Mouse (Mus musculus): Measurements from ENCODE around the gene Ccl7. TPM values are rescaled to one million over a fixed set of nuclear protein-coding genes. Genes with fewer than 3 reads are reported as not detected.

Gene Ccl7
- polyA plus RNA-seq (2012; ENCODE audit: insufficient read depth, insufficient read length, missing spikeins) = 1.9 and 2.0 TPM in 2 replicates

DNA sequence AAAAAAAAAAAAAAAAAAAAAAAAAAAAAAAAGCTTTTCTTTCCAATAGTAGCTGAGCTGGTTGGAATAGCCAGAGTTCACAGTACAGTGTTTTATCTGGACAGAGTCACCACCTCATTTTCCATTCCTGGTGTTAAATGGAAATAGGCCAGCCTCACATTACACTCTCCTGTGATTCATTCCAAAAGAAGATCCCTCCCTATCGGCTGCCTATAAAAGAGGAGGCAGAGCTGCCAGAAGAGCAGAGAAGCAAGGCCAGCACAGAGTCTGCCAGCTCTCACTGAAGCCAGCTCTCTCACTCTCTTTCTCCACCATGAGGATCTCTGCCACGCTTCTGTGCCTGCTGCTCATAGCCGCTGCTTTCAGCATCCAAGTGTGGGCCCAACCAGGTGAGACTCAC, at the start of gene Ccl7:
Gene Ccl7 (plus strand): TSS at position 242 of the 400 bp plus-strand sequence.
- Histone ChIP-seq H3K4me3 (ENCODE audit: insufficient read depth, low read length) (no peak within 1 kb of the TSS), H3K27ac (ENCODE audit: insufficient read depth, low read depth, low read length) (peak within 1 kb of the TSS; percentile 73), H3K4me1 (ENCODE audit: control insufficient read depth, insufficient read depth, low read length) (peaks cover 54% of the 10 kb centered on the region)
- no peak for TF ChIP-seq CTCF (IDR thresholded peaks at IDR 0.05; ENCODE audit: low read depth, low read length)
- TF ChIP-seq POLR2A (IDR thresholded peaks at IDR 0.05; ENCODE audit: borderline replicate concordance, low read depth, low read length) = no peak

DNA sequence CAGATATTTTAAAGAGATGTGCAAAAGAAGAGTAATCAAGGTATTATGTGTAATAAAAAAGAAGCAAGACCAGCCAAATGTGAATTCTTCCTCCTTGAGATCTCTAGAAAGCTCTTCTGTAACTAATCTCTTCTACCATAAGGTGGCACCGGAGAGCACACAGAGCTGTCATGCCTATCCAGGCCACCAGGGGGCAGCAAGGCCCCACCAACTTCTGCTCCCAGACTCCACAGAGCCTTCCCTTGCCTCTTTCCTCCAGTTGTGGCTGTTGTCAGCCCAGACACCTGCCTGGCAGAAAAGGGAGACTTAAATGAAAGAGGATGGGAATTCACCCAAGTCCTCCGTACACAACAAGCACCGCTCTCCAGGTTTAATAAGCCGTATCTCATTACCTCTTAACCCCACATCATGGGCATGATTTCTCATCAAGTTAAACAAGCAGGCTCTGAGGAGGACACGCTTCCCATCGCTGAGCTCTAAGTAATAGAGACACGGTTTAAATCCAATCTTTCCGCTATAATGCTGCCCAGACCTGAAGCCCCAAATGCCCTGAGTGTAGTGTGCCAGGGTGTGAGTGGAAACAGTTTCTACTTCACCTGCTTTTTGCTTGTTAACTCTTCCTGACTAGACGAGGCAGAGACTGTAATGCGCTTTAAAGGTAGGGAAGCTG, 49.2 kb upstream of the Ccl7 start:
- TF ChIP-seq POLR2A (IDR thresholded peaks at IDR 0.05; ENCODE audit: borderline replicate concordance, low read depth, low read length) (no peak), CTCF (IDR thresholded peaks at IDR 0.05; ENCODE audit: low read depth, low read length) (peak; percentile 100)
- Histone ChIP-seq H3K27ac (ENCODE audit: insufficient read depth, low read depth, low read length) (no peak overlapping the region), H3K4me1 (ENCODE audit: control insufficient read depth, insufficient read depth, low read length) (peaks cover 36% of the 10 kb centered on the region), H3K4me3 (ENCODE audit: insufficient read depth, low read length) (no peak overlapping the region)

DNA sequence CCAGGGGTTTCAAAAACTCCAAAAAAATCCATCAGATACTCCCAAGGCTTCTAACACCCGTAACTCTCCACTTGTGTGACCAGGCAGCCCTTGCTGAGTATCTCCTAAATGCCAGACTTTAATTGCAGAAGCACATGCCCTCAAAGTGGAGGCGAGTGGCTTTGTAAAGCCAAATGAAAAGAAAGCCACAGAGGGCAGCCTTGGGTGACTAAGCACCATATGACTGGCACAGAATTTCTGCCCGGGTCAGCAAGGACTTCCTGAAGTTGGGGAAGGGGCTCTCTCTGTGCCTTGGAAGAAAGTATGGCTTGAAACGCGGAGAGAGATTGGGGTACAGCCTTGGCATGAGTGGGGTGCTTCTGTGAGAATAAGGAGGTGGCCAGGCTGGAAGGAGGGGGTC, 48.4 kb upstream of the Ccl7 start:
- peaks cover 43% of the 10 kb centered on the region for H3K4me1 ChIP-seq (ENCODE audit: control insufficient read depth, insufficient read depth, low read length)
- H3K27ac ChIP-seq (ENCODE audit: insufficient read depth, low read depth, low read length) = peak overlapping the region; percentile 8; the same call in 1 of the 2 replicates
- TF ChIP-seq CTCF (IDR thresholded peaks at IDR 0.05; ENCODE audit: low read depth, low read length) (no peak), POLR2A (IDR thresholded peaks at IDR 0.05; ENCODE audit: borderline replicate concordance, low read depth, low read length) (no peak)
- H3K4me3 ChIP-seq (ENCODE audit: insufficient read depth, low read length) = no peak overlapping the region

DNA sequence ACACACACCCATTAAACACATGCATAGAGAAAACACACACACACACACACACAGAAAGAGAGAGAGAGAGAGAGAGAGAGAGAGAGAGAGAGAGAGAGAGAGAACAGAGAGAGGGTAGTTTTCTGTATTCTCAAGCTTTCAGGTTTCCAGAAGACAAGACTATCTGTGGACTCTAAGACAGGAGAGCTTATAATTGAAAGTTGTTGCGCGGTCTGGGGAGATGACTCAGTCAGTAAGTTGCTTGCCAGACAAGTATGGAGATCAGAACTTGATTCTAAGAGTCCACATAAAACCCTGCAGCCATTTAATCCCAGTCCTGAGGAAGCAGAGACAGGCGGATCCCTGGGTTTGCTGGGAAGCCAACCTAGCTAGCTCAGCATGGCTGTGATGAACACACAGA, 46.9 kb upstream of the Ccl7 start:
- Histone ChIP-seq H3K4me1 (ENCODE audit: control insufficient read depth, insufficient read depth, low read length) (peaks cover 49% of the 10 kb centered on the region), H3K4me3 (ENCODE audit: insufficient read depth, low read length) (no peak overlapping the region), H3K27ac (ENCODE audit: insufficient read depth, low read depth, low read length) (no peak overlapping the region)
- TF ChIP-seq CTCF (IDR thresholded peaks at IDR 0.05; ENCODE audit: low read depth, low read length) (no peak), POLR2A (IDR thresholded peaks at IDR 0.05; ENCODE audit: borderline replicate concordance, low read depth, low read length) (no peak)

DNA sequence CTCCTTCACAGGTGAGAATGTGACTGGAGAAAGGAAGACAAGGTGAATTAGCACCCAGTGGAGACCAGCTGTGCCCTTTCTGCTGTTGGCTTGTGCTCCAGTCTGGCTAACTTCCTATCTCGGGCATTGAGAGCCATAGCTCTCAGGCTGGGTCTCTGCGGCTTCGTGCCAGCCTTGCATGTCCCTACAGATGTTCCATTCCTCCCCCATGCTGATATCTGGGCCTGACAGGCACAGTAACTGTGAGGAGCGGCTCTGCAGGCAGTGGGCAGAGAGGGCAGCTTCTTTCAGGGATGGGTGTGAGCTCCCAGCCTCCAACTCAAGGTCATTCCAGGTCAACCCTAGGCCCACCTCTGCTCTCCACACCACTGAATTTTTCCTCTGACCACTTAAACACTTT, 46.0 kb upstream of the Ccl7 start:
- no peak for TF ChIP-seq POLR2A (IDR thresholded peaks at IDR 0.05; ENCODE audit: borderline replicate concordance, low read depth, low read length)
- no peak for TF ChIP-seq CTCF (IDR thresholded peaks at IDR 0.05; ENCODE audit: low read depth, low read length)

DNA sequence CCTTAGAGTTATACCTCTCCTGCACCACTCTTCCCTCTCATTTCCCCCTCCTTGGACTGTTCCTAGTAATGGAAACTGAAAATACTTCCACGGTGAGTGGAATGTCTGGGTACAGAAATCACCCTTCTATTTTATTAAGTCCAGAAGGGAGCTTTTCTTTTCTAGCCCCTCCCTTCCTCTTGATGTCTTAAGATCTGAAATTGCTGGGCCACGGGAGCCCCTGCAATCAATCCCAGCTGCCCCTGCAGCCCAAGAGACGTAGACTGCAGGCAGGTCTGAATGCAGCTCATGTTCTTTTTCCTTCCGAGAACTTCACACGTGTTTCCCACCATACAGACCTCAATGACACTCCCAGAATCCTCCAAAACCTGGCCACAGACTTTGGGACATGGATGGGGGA, 44.9 kb upstream of the Ccl7 start:
- no peak overlapping the region for H3K27ac ChIP-seq (ENCODE audit: insufficient read depth, low read depth, low read length)
- no peak for TF ChIP-seq CTCF (IDR thresholded peaks at IDR 0.05; ENCODE audit: low read depth, low read length)
- TF ChIP-seq POLR2A (IDR thresholded peaks at IDR 0.05; ENCODE audit: borderline replicate concordance, low read depth, low read length) = no peak
- no peak overlapping the region for H3K4me3 ChIP-seq (ENCODE audit: insufficient read depth, low read length)
- peaks cover 65% of the 10 kb centered on the region for H3K4me1 ChIP-seq (ENCODE audit: control insufficient read depth, insufficient read depth, low read length)

More for the DNA sequence above, 46.0 kb upstream of the Ccl7 start:
- no peak overlapping the region for H3K27ac ChIP-seq (ENCODE audit: insufficient read depth, low read depth, low read length)
- peaks cover 58% of the 10 kb centered on the region for H3K4me1 ChIP-seq (ENCODE audit: control insufficient read depth, insufficient read depth, low read length)
- H3K4me3 ChIP-seq (ENCODE audit: insufficient read depth, low read length) = no peak overlapping the region

DNA sequence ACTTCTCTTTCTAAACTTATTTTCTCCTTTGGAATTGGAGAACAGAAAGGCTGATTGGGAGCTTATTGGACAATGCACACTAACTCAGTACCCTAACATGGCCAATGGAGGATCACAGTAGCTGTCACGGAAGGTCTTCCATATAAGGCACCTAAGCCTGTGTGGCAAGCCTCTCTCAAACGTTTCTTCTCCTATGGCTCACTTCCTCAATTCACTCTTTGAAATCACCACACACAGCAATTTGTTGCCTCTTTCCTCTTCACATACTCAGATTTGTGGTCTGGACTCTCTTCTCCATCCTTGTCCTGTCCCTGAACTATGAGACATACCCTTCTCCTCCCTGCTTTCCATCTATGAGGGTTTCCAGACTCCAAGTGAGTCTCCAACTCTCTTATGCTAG, 40.7 kb upstream of the Ccl7 start:
- Histone ChIP-seq H3K27ac (ENCODE audit: insufficient read depth, low read depth, low read length) (peak overlapping the region; percentile 92), H3K4me1 (ENCODE audit: control insufficient read depth, insufficient read depth, low read length) (peaks cover 72% of the 10 kb centered on the region), H3K4me3 (ENCODE audit: insufficient read depth, low read length) (no peak overlapping the region)
- no peak for TF ChIP-seq CTCF (IDR thresholded peaks at IDR 0.05; ENCODE audit: low read depth, low read length)

DNA sequence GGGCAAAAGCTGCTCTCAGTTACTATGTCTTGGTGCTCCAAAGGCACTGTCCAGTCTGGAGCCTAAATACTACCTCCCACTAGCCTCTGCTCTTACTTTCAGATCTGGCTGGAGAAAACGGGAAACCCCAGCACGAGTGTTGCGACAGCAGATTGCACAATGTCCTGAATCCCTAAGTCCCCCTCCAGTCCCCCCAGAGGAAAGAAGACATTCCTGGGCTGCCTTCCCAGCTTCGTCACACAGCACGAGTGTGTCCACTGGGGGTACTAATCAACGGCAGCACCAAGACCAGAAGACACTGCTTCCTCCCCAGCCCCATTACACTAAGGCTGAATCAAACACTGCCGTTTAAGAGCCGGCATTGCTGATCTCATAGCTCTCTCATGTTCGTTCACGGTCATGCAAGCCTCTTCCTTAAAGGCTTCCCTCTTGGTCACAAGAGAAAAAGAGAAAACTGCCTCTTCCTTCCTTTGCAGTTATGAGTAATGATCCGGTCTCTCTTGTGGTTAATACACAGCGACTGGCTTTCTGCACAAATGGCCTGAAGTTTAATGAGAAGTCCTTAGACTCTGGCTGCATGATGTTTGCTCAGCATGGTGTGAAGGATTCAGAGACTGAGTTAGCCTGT, 38.6 kb upstream of the Ccl7 start:
- Histone ChIP-seq H3K27ac (ENCODE audit: insufficient read depth, low read depth, low read length) (peak overlapping the region; percentile 98), H3K4me1 (ENCODE audit: control insufficient read depth, insufficient read depth, low read length) (peaks cover 73% of the 10 kb centered on the region), H3K4me3 (ENCODE audit: insufficient read depth, low read length) (peak overlapping the region; percentile 52)
- TF ChIP-seq CTCF (IDR thresholded peaks at IDR 0.05; ENCODE audit: low read depth, low read length) (no peak), POLR2A (IDR thresholded peaks at IDR 0.05; ENCODE audit: borderline replicate concordance, low read depth, low read length) (no peak)

DNA sequence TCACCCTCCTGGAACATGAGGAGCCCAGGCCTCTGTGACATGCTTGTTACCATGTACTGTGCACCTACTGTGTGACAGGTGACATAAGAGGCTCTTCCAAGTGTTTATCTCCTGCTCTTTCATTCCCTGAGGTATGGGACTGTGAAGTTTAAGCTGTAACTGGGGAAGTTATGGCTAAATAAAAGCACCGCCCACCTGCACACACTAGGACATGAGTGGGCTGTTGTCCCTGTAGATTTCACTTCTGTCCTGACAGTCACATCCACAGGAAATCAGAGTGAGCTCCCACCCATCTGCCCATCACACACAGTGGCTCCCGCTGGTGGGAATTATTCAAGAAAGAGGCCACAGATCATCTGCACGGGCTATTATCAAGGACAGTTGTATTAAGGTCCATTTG, 35.4 kb upstream of the Ccl7 start:
- H3K27ac ChIP-seq (ENCODE audit: insufficient read depth, low read depth, low read length) = no peak overlapping the region

DNA sequence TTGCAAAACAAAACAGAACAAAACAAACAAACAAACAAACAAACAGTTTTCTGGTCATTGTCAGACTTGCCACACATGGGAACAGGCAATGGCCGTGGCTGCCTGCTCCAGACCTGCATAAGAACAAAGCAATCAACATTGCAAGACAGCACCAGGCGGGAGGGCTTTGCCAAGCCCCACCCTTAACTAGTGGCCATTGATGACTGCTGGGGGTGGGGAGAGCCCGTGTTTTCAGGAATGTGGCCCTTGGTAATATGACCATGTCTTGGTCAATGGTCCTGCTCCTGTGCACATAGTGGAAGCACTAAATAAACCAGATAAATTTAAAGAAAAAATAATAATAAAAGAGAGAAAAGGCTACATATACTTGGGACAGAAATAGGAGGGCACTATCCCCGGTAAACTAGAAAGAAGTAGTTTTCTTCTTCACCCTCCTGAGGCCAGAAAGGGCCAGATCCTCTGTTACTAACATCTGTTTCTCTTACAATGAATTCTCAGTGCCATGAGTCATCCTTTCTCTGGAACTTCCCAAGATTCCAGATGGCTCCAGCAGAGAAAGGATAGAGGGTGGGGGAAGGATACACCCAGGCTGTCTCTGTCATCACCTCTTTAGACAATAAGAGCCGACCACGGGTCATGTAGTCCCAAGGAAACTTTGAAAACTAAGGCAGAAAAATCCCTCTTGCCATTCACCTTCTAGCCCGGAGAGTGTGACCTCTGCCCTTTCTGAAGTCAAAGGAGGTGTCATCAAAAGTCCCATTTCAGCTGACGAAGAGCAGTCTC, 33.9 kb upstream of the Ccl7 start:
- TF ChIP-seq POLR2A (IDR thresholded peaks at IDR 0.05; ENCODE audit: borderline replicate concordance, low read depth, low read length) (no peak), CTCF (IDR thresholded peaks at IDR 0.05; ENCODE audit: low read depth, low read length) (no peak)
- Histone ChIP-seq H3K4me1 (ENCODE audit: control insufficient read depth, insufficient read depth, low read length) (peaks cover 63% of the 10 kb centered on the region), H3K27ac (ENCODE audit: insufficient read depth, low read depth, low read length) (no peak overlapping the region), H3K4me3 (ENCODE audit: insufficient read depth, low read length) (no peak overlapping the region)

More for the DNA sequence above, 35.4 kb upstream of the Ccl7 start:
- TF ChIP-seq CTCF (IDR thresholded peaks at IDR 0.05; ENCODE audit: low read depth, low read length) (no peak), POLR2A (IDR thresholded peaks at IDR 0.05; ENCODE audit: borderline replicate concordance, low read depth, low read length) (no peak)
- Histone ChIP-seq H3K4me3 (ENCODE audit: insufficient read depth, low read length) (no peak overlapping the region), H3K4me1 (ENCODE audit: control insufficient read depth, insufficient read depth, low read length) (peaks cover 60% of the 10 kb centered on the region)
